Mouse (Mus musculus): ENCODE measurements at regions not wholly inside any gene's neighbourhood (a gene's known extent, or its start where the extent isn't known, plus 50 kb on each side); places are given as distances from the start of the nearest gene placed in this dataset.

GRCm38 (mm10) chr1:33098062-33098461 is 551.0 kb upstream of the Gm5415 start:
- Histone ChIP-seq H3K27me3 (replicated peaks; ENCODE audit: control insufficient read depth, insufficient read depth, low read length) (no peaks in the 10 kb centered on the region), H3K4me1 (ENCODE audit: control insufficient read depth, insufficient read depth, low read length) (no peaks in the 10 kb centered on the region), H3K9me3 (replicated peaks; ENCODE audit: control insufficient read depth, low read length) (no peaks in the 10 kb centered on the region), H3K4me2 (ENCODE audit: low read length) (no peak overlapping the region), H3K9ac (ENCODE audit: low read length) (no peak overlapping the region), H3K36me3 (ENCODE audit: control insufficient read depth, insufficient read depth, low read length) (no peaks in the 10 kb centered on the region), H3K4me3 (ENCODE audit: low read depth, low read length) (no peak overlapping the region), H3K27ac (ENCODE audit: low read depth, low read length) (no peak overlapping the region)
- DNase-seq (ENCODE audit: low spot score) (peak; percentile 46), ATAC-seq (peak; percentile 44; the same call in 1 of the 2 replicates)
- 20% methylated on average over 3 of the region's 3 CpGs for WGBS

- Histone ChIP-seq H3K4me2 (ENCODE audit: low read length) (no peak overlapping the region), H3K4me3 (ENCODE audit: low read depth, low read length) (no peak overlapping the region), H3K36me3 (ENCODE audit: control insufficient read depth, insufficient read depth, low read length) (no peaks in the 10 kb centered on the region), H3K27me3 (replicated peaks; ENCODE audit: control insufficient read depth, insufficient read depth, low read length) (no peaks in the 10 kb centered on the region), H3K27ac (ENCODE audit: low read depth, low read length) (no peak overlapping the region), H3K9me3 (replicated peaks; ENCODE audit: control insufficient read depth, low read length) (no peaks in the 10 kb centered on the region), H3K9ac (ENCODE audit: low read length) (no peak overlapping the region), H3K4me1 (ENCODE audit: control insufficient read depth, insufficient read depth, low read length) (no peaks in the 10 kb centered on the region)
- WGBS = 85% methylated on average over 1 of the region's 1 CpGs
- no peak for DNase-seq (ENCODE audit: low spot score)
- no peak for ATAC-seq
Observed at GRCm38 (mm10) chr1:33096851-33097250, 549.8 kb upstream of the Gm5415 start.

GRCm38 (mm10) chr1:33074551-33074950 is 527.5 kb upstream of the Gm5415 start:
- no peak for ATAC-seq
- WGBS = 96% methylated on average over 1 of the region's 1 CpGs
- no peaks in the 10 kb centered on the region for H3K36me3 ChIP-seq (ENCODE audit: control insufficient read depth, insufficient read depth, low read length)
- H3K27me3 ChIP-seq (replicated peaks; ENCODE audit: control insufficient read depth, insufficient read depth, low read length) = no peaks in the 10 kb centered on the region
- H3K4me1 ChIP-seq (ENCODE audit: control insufficient read depth, insufficient read depth, low read length) = no peaks in the 10 kb centered on the region
- no peaks in the 10 kb centered on the region for H3K9me3 ChIP-seq (replicated peaks; ENCODE audit: control insufficient read depth, low read length)
- DNase-seq (ENCODE audit: low spot score) = no peak
- H3K4me3 ChIP-seq (ENCODE audit: low read depth, low read length) = no peak overlapping the region
- H3K9ac ChIP-seq (ENCODE audit: low read length) = no peak overlapping the region
- no peak overlapping the region for H3K27ac ChIP-seq (ENCODE audit: low read depth, low read length)
- H3K4me2 ChIP-seq (ENCODE audit: low read length) = no peak overlapping the region

- no peak for ATAC-seq
- no peak overlapping the region for H3K4me2 ChIP-seq (ENCODE audit: low read length)
- WGBS = 88% methylated on average over 2 of the region's 2 CpGs
- no peaks in the 10 kb centered on the region for H3K36me3 ChIP-seq (ENCODE audit: control insufficient read depth, insufficient read depth, low read length)
- H3K27me3 ChIP-seq (replicated peaks; ENCODE audit: control insufficient read depth, insufficient read depth, low read length) = no peaks in the 10 kb centered on the region
- no peak overlapping the region for H3K4me3 ChIP-seq (ENCODE audit: low read depth, low read length)
- H3K27ac ChIP-seq (ENCODE audit: low read depth, low read length) = no peak overlapping the region
- H3K9ac ChIP-seq (ENCODE audit: low read length) = no peak overlapping the region
- no peaks in the 10 kb centered on the region for H3K4me1 ChIP-seq (ENCODE audit: control insufficient read depth, insufficient read depth, low read length)
- no peaks in the 10 kb centered on the region for H3K9me3 ChIP-seq (replicated peaks; ENCODE audit: control insufficient read depth, low read length)
- DNase-seq (ENCODE audit: low spot score) = no peak
Observed at GRCm38 (mm10) chr1:33058010-33058409, 510.9 kb upstream of the Gm5415 start.

- WGBS = 91% methylated on average over 2 of the region's 2 CpGs
- Histone ChIP-seq H3K27ac (ENCODE audit: low read depth, low read length) (no peak overlapping the region), H3K4me3 (ENCODE audit: low read depth, low read length) (no peak overlapping the region), H3K27me3 (replicated peaks; ENCODE audit: control insufficient read depth, insufficient read depth, low read length) (no peaks in the 10 kb centered on the region), H3K9me3 (replicated peaks; ENCODE audit: control insufficient read depth, low read length) (no peaks in the 10 kb centered on the region), H3K9ac (ENCODE audit: low read length) (no peak overlapping the region), H3K36me3 (ENCODE audit: control insufficient read depth, insufficient read depth, low read length) (no peaks in the 10 kb centered on the region), H3K4me2 (ENCODE audit: low read length) (no peak overlapping the region), H3K4me1 (ENCODE audit: control insufficient read depth, insufficient read depth, low read length) (no peaks in the 10 kb centered on the region)
- no peak for ATAC-seq
- DNase-seq (ENCODE audit: low spot score) = no peak
Observed at GRCm38 (mm10) chr1:33044388-33044787, 497.3 kb upstream of the Gm5415 start.

GRCm38 (mm10) chr1:33042424-33042823 is 495.3 kb upstream of the Gm5415 start:
- no peaks in the 10 kb centered on the region for H3K9me3 ChIP-seq (replicated peaks; ENCODE audit: control insufficient read depth, low read length)
- H3K4me3 ChIP-seq (ENCODE audit: low read depth, low read length) = no peak overlapping the region
- no peaks in the 10 kb centered on the region for H3K4me1 ChIP-seq (ENCODE audit: control insufficient read depth, insufficient read depth, low read length)
- no peak overlapping the region for H3K27ac ChIP-seq (ENCODE audit: low read depth, low read length)
- peak; percentile 88 for ATAC-seq
- WGBS = 11% methylated on average over 2 of the region's 2 CpGs
- H3K9ac ChIP-seq (ENCODE audit: low read length) = no peak overlapping the region
- H3K36me3 ChIP-seq (ENCODE audit: control insufficient read depth, insufficient read depth, low read length) = no peaks in the 10 kb centered on the region
- no peak overlapping the region for H3K4me2 ChIP-seq (ENCODE audit: low read length)
- DNase-seq (ENCODE audit: low spot score) = peak; percentile 70
- no peaks in the 10 kb centered on the region for H3K27me3 ChIP-seq (replicated peaks; ENCODE audit: control insufficient read depth, insufficient read depth, low read length)

- Histone ChIP-seq H3K9me3 (replicated peaks; ENCODE audit: control insufficient read depth, low read length) (no peaks in the 10 kb centered on the region), H3K4me3 (ENCODE audit: low read depth, low read length) (no peak overlapping the region), H3K27me3 (replicated peaks; ENCODE audit: control insufficient read depth, insufficient read depth, low read length) (no peaks in the 10 kb centered on the region), H3K9ac (ENCODE audit: low read length) (no peak overlapping the region), H3K4me1 (ENCODE audit: control insufficient read depth, insufficient read depth, low read length) (no peaks in the 10 kb centered on the region), H3K4me2 (ENCODE audit: low read length) (no peak overlapping the region), H3K27ac (ENCODE audit: low read depth, low read length) (no peak overlapping the region), H3K36me3 (ENCODE audit: control insufficient read depth, insufficient read depth, low read length) (no peaks in the 10 kb centered on the region)
- ATAC-seq (peak; percentile 52), DNase-seq (ENCODE audit: low spot score) (peak; percentile 31)
- WGBS = 76% methylated on average over 4 of the region's 4 CpGs
Observed at GRCm38 (mm10) chr1:33040740-33041139, 493.6 kb upstream of the Gm5415 start.

- WGBS = 73% methylated on average over 3 of the region's 3 CpGs
Observed at GRCm38 (mm10) chr1:33031991-33032390, 484.9 kb upstream of the Gm5415 start.

GRCm38 (mm10) chr1:33026683-33027415 is 479.8 kb upstream of the Gm5415 start:
- Histone ChIP-seq H3K4me3 (ENCODE audit: low read depth, low read length) (no peak overlapping the region), H3K9ac (ENCODE audit: low read length) (no peak overlapping the region), H3K36me3 (ENCODE audit: control insufficient read depth, insufficient read depth, low read length) (no peaks in the 10 kb centered on the region), H3K4me1 (ENCODE audit: control insufficient read depth, insufficient read depth, low read length) (peaks cover 7% of the 10 kb centered on the region; the same call in 1 of the 2 replicates), H3K27me3 (replicated peaks; ENCODE audit: control insufficient read depth, insufficient read depth, low read length) (no peaks in the 10 kb centered on the region), H3K9me3 (replicated peaks; ENCODE audit: control insufficient read depth, low read length) (no peaks in the 10 kb centered on the region), H3K27ac (ENCODE audit: low read depth, low read length) (peak overlapping the region; percentile 2; the same call in 1 of the 2 replicates), H3K4me2 (ENCODE audit: low read length) (no peak overlapping the region)
- 13% methylated on average over 8 of the region's 8 CpGs for WGBS
- DNase-seq (ENCODE audit: low spot score) = peak; percentile 24
- ATAC-seq = peak; percentile 66

More at GRCm38 (mm10) chr1:33031991-33032390, 484.9 kb upstream of the Gm5415 start:
- DNase-seq (ENCODE audit: low spot score) (no peak), ATAC-seq (no peak)
- H3K4me3 ChIP-seq (ENCODE audit: low read depth, low read length) = no peak overlapping the region
- H3K9me3 ChIP-seq (replicated peaks; ENCODE audit: control insufficient read depth, low read length) = no peaks in the 10 kb centered on the region
- H3K4me1 ChIP-seq (ENCODE audit: control insufficient read depth, insufficient read depth, low read length) = no peaks in the 10 kb centered on the region
- H3K36me3 ChIP-seq (ENCODE audit: control insufficient read depth, insufficient read depth, low read length) = no peaks in the 10 kb centered on the region
- H3K4me2 ChIP-seq (ENCODE audit: low read length) = no peak overlapping the region
- no peak overlapping the region for H3K9ac ChIP-seq (ENCODE audit: low read length)
- no peaks in the 10 kb centered on the region for H3K27me3 ChIP-seq (replicated peaks; ENCODE audit: control insufficient read depth, insufficient read depth, low read length)
- no peak overlapping the region for H3K27ac ChIP-seq (ENCODE audit: low read depth, low read length)
